Mouse (Mus musculus) ES-E14 (cell line): ENCODE data around the gene Hcfc2. TPM values are rescaled to one million over a fixed set of nuclear protein-coding genes. Genes with fewer than 3 reads are reported as not detected.
A peak's percentile ranks its signal among the peaks of the same experiment; 100 is the strongest.

Experiments used
- DNase-seq: peaks from one replicate; pipeline ENCODE4 v3.0.0-alpha.2; 2013; ENCODE audit warnings: low read depth, low spot score
- H3K27ac ChIP-seq: 2 replicates; pipeline ENCODE4 v1.5.1; 2012; ENCODE audit warnings: low read depth, mild to moderate bottlenecking, low read length, moderate library complexity, mixed read lengths; ENCODE audit not compliant: poor library complexity, insufficient read depth, severe bottlenecking
- H3K36me3 ChIP-seq: 2 replicates; pipeline ENCODE4 v1.6.1; 2012; ENCODE audit warnings: mild to moderate bottlenecking, low read length, moderate library complexity, mixed read lengths; ENCODE audit not compliant: control insufficient read depth, poor library complexity, insufficient read depth, severe bottlenecking
- H3K4me1 ChIP-seq, 2 experiments: fragments of 150-350 bp in 1 of 2; sonication (generic) in 1 of 2; 2 replicates each; pipeline ENCODE4 v1.6.1; 2012; ENCODE audit warnings: low read length in 2 of 2, mild to moderate bottlenecking in 1 of 2, mixed read lengths in 1 of 2; ENCODE audit not compliant: control insufficient read depth in 2 of 2, insufficient read depth in 2 of 2, poor library complexity in 1 of 2
- H3K4me3 ChIP-seq, 2 experiments: fragments of 150-350 bp in 1 of 2; sonication (generic) in 1 of 2; 2 replicates each; pipeline ENCODE4 v1.5.1; 2012; ENCODE audit warnings: low read length in 2 of 2, low read depth in 1 of 2, mild to moderate bottlenecking in 1 of 2, mixed read lengths in 1 of 2; ENCODE audit not compliant: insufficient read depth in 1 of 2, poor library complexity in 1 of 2, severe bottlenecking in 1 of 2
- H3K9ac ChIP-seq: 2 replicates; pipeline ENCODE4 v1.6.1; 2012; ENCODE audit warnings: low read depth, mild to moderate bottlenecking, low read length, mixed read lengths; ENCODE audit not compliant: poor library complexity, insufficient read depth, severe bottlenecking
- H3K9me3 ChIP-seq: fragments of 150-350 bp; sonication (generic); 2 replicates; pipeline ENCODE4 v1.6.1; 2012; ENCODE audit warnings: low read depth, mild to moderate bottlenecking, low read length; ENCODE audit not compliant: control insufficient read depth, insufficient read depth
- CHD2 ChIP-seq: IDR thresholded peaks from 2 replicates; pipeline ENCODE4 v1.6.1; 2014; ENCODE audit warnings: mild to moderate bottlenecking, low read depth, low read length, inconsistent platforms
- HCFC1 ChIP-seq: IDR thresholded peaks from 2 replicates; pipeline ENCODE4 v1.6.1; 2012; ENCODE audit warnings: low read length, inconsistent platforms, borderline replicate concordance; ENCODE audit not compliant: insufficient read depth
- MAFK ChIP-seq: IDR thresholded peaks from 2 replicates; pipeline ENCODE4 v1.6.1; 2014; ENCODE audit warnings: mild to moderate bottlenecking, low read depth, low read length, inconsistent platforms; ENCODE audit not compliant: insufficient read depth
- ZC3H11A ChIP-seq: IDR thresholded peaks from 2 replicates; pipeline ENCODE4 v1.6.1; 2012; ENCODE audit warnings: low read depth, mild to moderate bottlenecking, inconsistent platforms, low read length, borderline replicate concordance
- ZNF384 ChIP-seq: IDR thresholded peaks from 2 replicates; pipeline ENCODE4 v1.6.1; 2012; ENCODE audit warnings: low read depth, low read length, inconsistent platforms
- in situ Hi-C, 2 experiments: fragments of 600-800 bp; cut with MboI; formaldehyde crosslinking; loops; one replicate each; pipeline ENCODE4 v1.15.1; 2025; ENCODE audit warnings: low sequenced_read_pairs in 2 of 2, inconsistent platforms in 1 of 2; ENCODE audit not compliant: unreplicated experiment in 2 of 2
- total RNA-seq: library from RNA; depleted of rRNA; stranded (reverse); fragments of 300-350 nt; gene quantifications from 2 replicates; pipeline ENCODE4 v1.2.3, GENCODE M21; 2012; rRNA removed

The Hcfc2 gene
- total RNA-seq, 1 experiment: 8.1 TPM

DNA sequence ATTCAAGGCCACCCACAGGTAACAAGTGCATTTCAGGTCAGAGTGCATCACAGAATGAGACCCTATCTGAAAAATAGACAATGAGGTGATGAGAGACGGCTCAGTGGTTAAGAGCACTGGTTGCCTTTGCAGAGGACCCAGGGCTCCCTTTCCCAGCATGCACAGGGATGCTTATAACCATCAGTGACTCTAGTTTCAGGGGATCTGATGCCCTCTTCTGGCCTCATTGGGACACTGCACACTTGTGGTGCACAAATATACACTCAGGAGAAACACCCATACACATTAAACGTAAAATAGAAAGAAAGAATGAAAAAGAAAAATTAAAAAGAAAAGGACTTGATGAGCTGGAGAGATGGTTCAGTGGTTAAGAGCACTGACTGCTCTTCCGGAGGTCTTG lies 95.8 kb downstream of the Hcfc2 start:
- Histone ChIP-seq H3K4me3 (no peak overlapping the region), H3K9me3 (no peaks in the 10 kb centered on the region), H3K27ac (no peak overlapping the region), H3K9ac (no peak overlapping the region), H3K4me1 (peaks cover 0 to 4% of the 10 kb centered on the region in 2 experiments; a peak in 2 of 4 replicates), H3K36me3 (no peaks in the 10 kb centered on the region)
- no peak for TF ChIP-seq HCFC1
- TF ChIP-seq CHD2: no peak
- TF ChIP-seq MAFK: no peak
- no peak for TF ChIP-seq ZNF384
- TF ChIP-seq ZC3H11A: peak; percentile 71; the same call in 1 of the 2 replicates
- no peak for DNase-seq
- in situ Hi-C loops: no loop called here

Other genes with a start within 250 kb of the Hcfc2 start
- gene Gm1553, start 203.5 kb upstream of the Hcfc2 start, total RNA-seq: not detected in 2 replicates
- 21.1 and 27.0 TPM in 2 replicates for gene 1190007I07Rik, start 72.9 kb upstream of the Hcfc2 start, total RNA-seq
- gene Tdg, start 66.3 kb upstream of the Hcfc2 start, total RNA-seq: 27.6 and 28.7 TPM in 2 replicates
- gene Glt8d2, start 5.5 kb upstream of the Hcfc2 start, total RNA-seq: 0.48 and 0.62 TPM in 2 replicates
- gene Nfyb, start 68.0 kb downstream of the Hcfc2 start, total RNA-seq: 46.9 and 47.7 TPM in 2 replicates
- gene Txnrd1, start 137.8 kb downstream of the Hcfc2 start, total RNA-seq: 107 and 167 TPM in 2 replicates
- 8.9 and 9.3 TPM in 2 replicates for gene Eid3, start 170.5 kb downstream of the Hcfc2 start, total RNA-seq